Mouse (Mus musculus) layer of hippocampus, adult 18-20 months (tissue): Measurements from ENCODE around the gene Mmgt2. TPM values are rescaled to one million over a fixed set of nuclear protein-coding genes. Genes with fewer than 3 reads are reported as not detected.

Experiments used
- DNase-seq, 2 experiments: peaks; one replicate each; pipeline ENCODE4 v3.0.0; 2022; ENCODE audit warnings: low spot score in 2 of 2
- total RNA-seq, 2 experiments: library from RNA; stranded (reverse); gene quantifications; 2 replicates each; pipeline ENCODE4 v1.2.3; 2021

The Mmgt2 gene
- total RNA-seq, 2 experiments from 2014 or later: 14.2 to 15.9 TPM

DNA sequence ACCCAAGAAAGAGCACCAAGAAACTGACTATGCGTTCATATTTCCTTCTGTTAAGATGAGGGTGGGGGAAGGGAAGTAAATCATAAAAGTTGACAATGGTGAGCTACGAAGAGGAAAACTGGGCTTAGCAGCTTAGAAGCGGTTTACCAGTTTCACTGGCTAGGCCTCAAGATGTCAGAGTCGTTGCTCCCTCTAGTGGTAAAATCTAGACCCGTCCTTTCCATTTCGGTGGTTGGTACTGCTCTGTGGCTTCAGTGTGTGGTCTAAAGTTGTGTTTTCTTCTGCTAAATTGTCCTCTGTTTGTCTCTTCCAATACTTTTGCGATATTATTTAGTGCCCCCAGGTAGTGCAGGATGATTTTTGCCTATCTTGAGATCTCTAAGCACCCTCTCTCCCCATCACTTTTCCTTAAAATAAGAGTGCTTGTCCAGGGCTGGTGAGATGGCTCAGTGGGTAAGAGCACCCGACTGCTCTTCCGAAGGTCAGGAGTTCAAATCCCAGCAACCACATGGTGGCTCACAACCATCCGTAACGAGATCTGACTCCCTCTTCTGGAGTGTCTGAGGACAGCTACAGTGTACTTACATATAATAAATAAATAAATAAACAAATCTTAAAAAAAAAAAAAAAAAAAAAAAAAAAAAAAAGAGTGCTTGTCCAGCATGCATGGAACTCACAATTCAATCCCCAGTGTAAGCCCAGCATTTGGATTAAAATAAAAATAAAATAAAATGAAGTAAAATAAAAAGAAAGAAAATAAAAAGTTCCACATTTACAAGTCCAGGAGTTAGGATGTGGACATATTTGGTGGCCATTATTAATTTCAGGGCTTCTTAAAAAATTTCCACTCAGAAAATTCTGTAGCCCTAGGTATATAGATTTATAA, 45.1 kb downstream of the Mmgt2 start:
- peak; percentile 19 to 61 for DNase-seq

DNA sequence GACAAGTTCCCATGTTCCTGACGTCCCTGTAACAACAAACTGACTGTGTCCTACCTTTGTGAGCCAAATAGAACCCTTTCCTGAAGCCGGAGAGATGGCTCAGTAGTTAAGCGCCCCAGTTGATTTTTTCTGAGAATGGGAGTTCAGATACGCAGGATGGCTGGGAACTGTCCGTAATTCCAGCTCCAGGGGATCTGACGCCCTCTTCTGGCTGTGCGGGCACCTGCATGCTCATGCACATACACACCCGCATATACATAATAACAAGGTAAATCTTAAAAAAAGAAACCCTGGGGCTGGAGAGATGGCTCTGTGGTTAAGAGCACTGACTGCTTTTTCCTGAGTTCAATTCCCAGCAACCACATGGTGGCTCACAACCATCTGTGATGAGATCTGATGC, 46.7 kb downstream of the Mmgt2 start:
- DNase-seq: no peak

DNA sequence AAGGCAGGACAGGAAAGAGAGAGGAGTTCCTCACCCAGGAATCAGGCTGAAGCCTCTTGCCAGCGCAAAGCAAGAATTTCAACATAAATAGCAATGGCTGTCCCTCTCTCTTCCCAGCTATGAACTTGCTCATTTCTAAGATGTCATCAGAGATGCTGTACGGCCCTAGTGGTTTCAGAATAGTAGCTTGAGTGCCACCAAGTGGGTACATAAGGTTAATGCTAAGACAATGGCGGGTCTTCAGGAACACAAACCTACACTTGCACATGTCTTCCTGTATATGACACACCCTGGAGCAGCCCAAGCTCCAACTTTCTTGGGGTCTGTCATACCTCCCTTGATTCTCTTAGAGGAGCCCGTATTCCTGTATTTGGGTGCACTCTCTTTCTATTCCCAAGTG, 51.3 kb downstream of the Mmgt2 start:
- DNase-seq: no peak

DNA sequence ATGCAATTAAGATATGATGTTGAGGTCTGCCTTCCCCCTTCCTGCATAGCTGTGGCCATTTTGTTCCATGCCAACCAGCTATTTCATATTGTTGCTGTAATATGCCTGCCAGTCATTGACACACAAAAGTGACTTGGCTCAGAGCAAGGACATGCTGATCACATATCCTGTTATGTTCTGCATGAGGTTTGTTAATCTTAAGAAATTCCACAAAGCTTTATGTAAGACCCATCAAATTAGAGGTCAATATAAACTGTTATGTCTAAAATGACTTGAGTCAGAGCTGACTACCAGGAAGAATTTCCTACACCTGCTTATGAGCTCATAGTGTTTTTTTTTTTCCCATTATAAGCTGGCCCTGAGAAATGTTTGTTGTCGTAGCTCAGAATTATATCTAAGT, 52.8 kb downstream of the Mmgt2 start:
- DNase-seq: no peak

DNA sequence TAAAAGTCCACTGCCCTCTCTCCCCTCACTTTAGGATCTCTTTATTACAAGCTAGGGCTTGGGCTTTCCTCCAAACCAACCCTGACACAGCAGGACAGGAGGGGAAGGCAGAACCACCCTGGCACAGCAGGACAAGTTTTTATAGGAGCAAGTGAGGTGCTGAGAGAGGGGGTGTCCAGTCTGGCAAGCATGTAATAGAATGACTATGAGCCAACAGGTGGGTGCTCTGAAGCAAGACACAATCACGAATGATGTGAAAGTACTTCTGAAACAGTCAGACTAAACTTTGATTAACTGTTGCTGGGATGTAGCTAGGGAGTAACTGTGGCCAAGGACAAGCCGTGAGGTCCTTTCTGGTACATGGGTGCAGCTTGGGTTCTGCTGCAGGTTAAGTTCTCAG, 57.7 kb downstream of the Mmgt2 start:
- no peak for DNase-seq

GRCm38 (mm10) chr11:62708252-62708651, 59.8 kb downstream of the Mmgt2 start:
- no peak for DNase-seq

- DNase-seq: no peak
These were observed 62.2 kb downstream of the Mmgt2 start for GRCm38 (mm10) chr11:62710657-62711056.

Other genes with a start within 250 kb of the Mmgt2 start
- 1 to 10 TPM; 6.3 to 6.5 TPM for gene Pigl, start 190.2 kb upstream of the Mmgt2 start, total RNA-seq
- gene Ncor1, start 190.1 kb upstream of the Mmgt2 start, total RNA-seq: 100 to 1,000 TPM; 268 to 281 TPM
- gene Cenpv, start 109.4 kb upstream of the Mmgt2 start, total RNA-seq: 10 to 100 TPM; 37.5 to 42.7 TPM
- 1,000 to 10,000 TPM; 1,877 to 1,910 TPM for gene Ubb, start 97.5 kb upstream of the Mmgt2 start, total RNA-seq
- 10 to 100 TPM; 12.8 to 14.9 TPM for gene Trpv2, start 74.2 kb upstream of the Mmgt2 start, total RNA-seq
- 1 to 10 TPM; 8.5 to 8.7 TPM for gene Lrrc75a, start 141 bp upstream of the Mmgt2 start, total RNA-seq
- 10 to 100 TPM; 15.1 to 16.0 TPM for gene Zfp287, start 83.2 kb downstream of the Mmgt2 start, total RNA-seq
- not detected for gene Gm10428, start 104.4 kb downstream of the Mmgt2 start, total RNA-seq
- 10 to 100 TPM; 19.4 to 19.7 TPM for gene Zfp286, start 140.8 kb downstream of the Mmgt2 start, total RNA-seq
- 1 to 10 TPM; 1.4 TPM for gene Trim16, start 171.6 kb downstream of the Mmgt2 start, total RNA-seq
- 1 to 10 TPM; 1.1 to 1.4 TPM for gene Fbxw10, start 198.4 kb downstream of the Mmgt2 start, total RNA-seq
- gene Tvp23b, start 230.8 kb downstream of the Mmgt2 start, total RNA-seq: 10 to 100 TPM; 35.9 to 37.4 TPM